Mouse (Mus musculus) embryo, embryonic 11 days (tissue): ENCODE data around the gene Xab2.
"Not testable (repeated sequence)": the region's sequence is repeated elsewhere in the genome, so short reads cannot be mapped to it uniquely, and the experiment has no call there.

Experiments
- DNase-seq: peaks from one replicate; pipeline ENCODE4 v3.0.0-alpha.2; 2015

The Xab2 gene

GRCm38 (mm10) chr8:3609046-3609815, 11.9 kb downstream of the Xab2 start:
- DNase-seq, result no peak

- no peak for DNase-seq
Observed at GRCm38 (mm10) chr8:3607822-3608221, 13.3 kb downstream of the Xab2 start.

- no peak for DNase-seq
Observed at GRCm38 (mm10) chr8:3606593-3606992, 14.5 kb downstream of the Xab2 start.

GRCm38 (mm10) chr8:3603439-3603838, 17.7 kb downstream of the Xab2 start:
- DNase-seq, result no peak

GRCm38 (mm10) chr8:3600401-3600800, 20.7 kb downstream of the Xab2 start:
- DNase-seq, result no peak

GRCm38 (mm10) chr8:3599219-3599618, 21.9 kb downstream of the Xab2 start:
- no peak for DNase-seq

- DNase-seq, result no peak
Observed at GRCm38 (mm10) chr8:3598054-3598453, 23.1 kb downstream of the Xab2 start.

- no peak for DNase-seq
Observed at GRCm38 (mm10) chr8:3594466-3594865, 26.6 kb downstream of the Xab2 start.

- no peak for DNase-seq
Observed at GRCm38 (mm10) chr8:3593470-3593869, 27.6 kb downstream of the Xab2 start.

- DNase-seq, result peak; percentile 38
Observed at GRCm38 (mm10) chr8:3588258-3588633, 32.9 kb downstream of the Xab2 start.

GRCm38 (mm10) chr8:3587391-3588257, 33.5 kb downstream of the Xab2 start:
- peak; percentile 81 for DNase-seq

- DNase-seq, result no peak
Observed at GRCm38 (mm10) chr8:3586993-3587390, 34.1 kb downstream of the Xab2 start, which contains the start of gene Camsap3. TSS of gene Camsap3 (plus strand) at chr8:3587293.

GRCm38 (mm10) chr8:3586452-3586851, 34.7 kb downstream of the Xab2 start:
- DNase-seq, result no peak

GRCm38 (mm10) chr8:3581961-3582360, 39.2 kb downstream of the Xab2 start:
- not testable (repeated sequence) for DNase-seq

GRCm38 (mm10) chr8:3579390-3580364, 41.4 kb downstream of the Xab2 start:
- no peak for DNase-seq

GRCm38 (mm10) chr8:3576211-3576960, 44.7 kb downstream of the Xab2 start:
- no peak for DNase-seq

GRCm38 (mm10) chr8:3574546-3574945, 46.6 kb downstream of the Xab2 start:
- DNase-seq, result no peak

GRCm38 (mm10) chr8:3569784-3570183, 51.3 kb downstream of the Xab2 start:
- no peak for DNase-seq

GRCm38 (mm10) chr8:3568378-3568777, 52.7 kb downstream of the Xab2 start:
- no peak for DNase-seq

GRCm38 (mm10) chr8:3567641-3568371, 53.3 kb downstream of the Xab2 start, which contains the start of gene C330021F23Rik:
TSS of gene C330021F23Rik (plus strand) at chr8:3567990.
- peak; percentile 70 for DNase-seq
